Mouse (Mus musculus): ENCODE data around the gene Apobec4.
A peak's percentile ranks its signal among the peaks of the same experiment; 100 is the strongest.

Apobec4 gene

DNA sequence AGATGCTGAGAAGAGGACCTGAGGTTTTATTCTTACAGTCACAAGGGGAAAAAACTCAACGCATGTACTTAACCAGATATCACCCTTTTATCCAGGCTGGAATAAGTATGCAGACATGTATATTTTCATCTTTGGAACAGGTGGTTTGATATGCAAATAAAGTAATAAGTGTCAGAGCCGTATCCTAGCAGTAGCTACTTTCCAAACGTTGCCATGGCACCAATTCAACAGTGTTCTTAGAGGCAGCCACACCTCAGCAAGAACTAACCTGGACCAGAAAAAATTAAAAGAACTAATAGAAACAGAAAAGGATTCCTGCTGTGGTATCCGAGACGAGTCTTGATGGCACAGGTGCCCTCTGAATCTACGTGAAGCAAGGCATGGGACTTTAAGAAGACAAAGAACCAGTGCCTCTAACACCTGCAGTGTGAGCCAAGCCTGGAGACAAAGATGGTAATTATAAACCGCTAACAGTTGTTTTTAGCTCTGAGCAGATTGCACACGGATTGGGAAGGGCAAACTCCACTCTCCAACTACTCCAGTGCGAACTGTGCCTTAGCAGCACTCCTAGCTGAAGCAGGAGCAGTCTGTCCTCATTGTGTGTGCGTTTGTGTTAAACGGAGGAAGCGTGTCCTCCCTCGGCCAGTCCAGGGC lies at the start of gene Apobec4:
Gene Apobec4, plus strand, starts transcription at position 240 of the 654 bp plus-strand sequence.
- no peak for DNase-seq

- no peak for DNase-seq
Observed at GRCm38 (mm10) chr1:152701066-152701465, 49.3 kb upstream of the Apobec4 start.

DNA sequence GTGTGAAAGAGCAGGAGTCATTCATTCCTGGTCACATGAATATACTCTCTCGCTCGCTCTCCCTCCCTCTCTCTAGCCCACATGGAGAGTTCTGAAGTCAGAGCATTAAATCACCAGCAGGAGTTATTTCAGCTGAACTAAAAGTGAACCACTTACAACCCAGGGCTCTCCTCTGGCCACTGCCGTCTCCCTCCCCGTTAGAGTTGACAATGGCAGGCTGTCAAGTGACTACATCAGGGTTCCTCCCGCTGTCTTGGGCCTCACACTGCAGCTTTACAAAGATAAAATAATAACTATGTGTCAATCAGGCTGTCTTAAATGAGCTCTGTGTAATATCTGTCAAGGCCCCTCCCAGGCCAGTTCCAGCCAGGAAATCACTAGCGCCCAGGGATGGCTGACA lies 47.4 kb upstream of the Apobec4 start:
- peak; percentile 50 to 63 for DNase-seq

- DNase-seq, result no peak
Observed at GRCm38 (mm10) chr1:152703941-152704340, 46.4 kb upstream of the Apobec4 start.

DNA sequence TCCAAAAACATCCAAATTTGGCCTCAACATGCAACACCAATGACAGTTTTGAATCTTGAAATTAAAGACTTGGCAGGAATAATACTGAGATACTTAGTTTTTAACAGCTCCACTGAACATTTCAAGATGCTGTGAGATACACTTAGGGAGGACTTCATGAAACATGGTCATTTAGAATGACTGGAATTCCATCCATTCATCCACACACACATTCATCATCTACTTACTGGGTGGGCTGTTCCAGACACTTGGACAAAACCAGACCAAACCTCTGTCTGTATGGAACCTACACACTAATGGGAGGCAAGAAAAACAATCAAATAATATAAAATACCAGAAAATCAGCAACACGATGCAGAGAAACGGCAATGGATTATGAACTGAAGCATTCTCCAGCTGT lies 42.8 kb upstream of the Apobec4 start:
- DNase-seq, result no peak

DNA sequence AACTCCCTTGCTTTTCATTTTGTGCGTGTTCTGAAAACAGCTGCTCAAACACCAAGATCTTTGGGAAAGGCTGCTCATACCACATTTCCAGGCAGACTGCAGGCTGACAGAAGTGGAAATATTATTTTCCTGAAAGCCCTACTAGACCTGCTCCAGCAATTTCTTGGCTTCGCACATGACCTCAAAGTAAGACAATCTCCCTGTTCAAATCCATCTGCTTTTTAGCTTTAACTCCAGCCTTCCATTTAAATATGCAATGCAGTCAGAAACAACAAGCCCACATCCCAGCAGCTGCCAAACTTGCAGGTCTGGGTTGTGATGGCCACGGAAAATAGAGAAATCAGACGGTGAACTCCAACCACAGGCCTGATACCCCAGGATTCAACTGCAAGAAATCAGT lies 39.3 kb upstream of the Apobec4 start:
- DNase-seq, result no peak

DNA sequence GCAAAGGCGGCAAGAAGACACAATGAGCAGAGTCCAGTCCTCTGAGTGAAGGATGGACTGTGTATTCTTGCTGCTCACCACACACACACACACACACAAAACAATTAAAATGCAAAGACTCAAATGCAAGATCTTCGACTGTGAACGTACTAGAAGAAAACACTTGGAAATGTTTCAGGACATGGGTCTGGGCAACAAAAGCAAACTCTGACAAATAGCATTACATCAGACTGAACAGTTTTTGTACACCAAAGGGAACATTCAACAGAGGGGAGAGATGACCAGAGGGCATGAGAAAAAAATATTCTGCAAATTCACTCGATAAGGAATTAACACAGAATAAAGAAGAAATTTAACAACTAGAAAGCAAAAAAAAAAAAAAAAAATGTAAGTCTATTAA lies 36.4 kb upstream of the Apobec4 start:
- DNase-seq, result no peak

DNA sequence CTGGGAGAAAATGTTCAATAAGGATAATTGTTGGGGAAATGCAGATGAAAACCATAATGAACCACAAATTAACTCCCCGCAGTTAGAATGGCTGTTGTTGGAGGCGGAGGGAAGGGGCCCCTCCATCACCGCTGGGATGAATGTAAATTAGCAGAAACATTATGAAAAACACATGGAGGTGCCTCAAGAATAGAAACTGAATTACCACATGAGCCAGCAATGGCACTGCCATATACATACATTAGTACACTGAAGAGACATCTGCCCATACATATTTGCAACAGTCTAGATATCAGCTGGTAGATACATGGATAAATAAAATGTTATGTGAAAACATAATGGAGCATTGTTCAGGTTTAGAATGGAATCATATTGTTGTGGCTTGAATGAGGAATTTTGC lies 35.9 kb upstream of the Apobec4 start:
- DNase-seq, result no peak

GRCm38 (mm10) chr1:152717329-152717728 lies 33.0 kb upstream of the Apobec4 start:
- DNase-seq, result no peak

DNA sequence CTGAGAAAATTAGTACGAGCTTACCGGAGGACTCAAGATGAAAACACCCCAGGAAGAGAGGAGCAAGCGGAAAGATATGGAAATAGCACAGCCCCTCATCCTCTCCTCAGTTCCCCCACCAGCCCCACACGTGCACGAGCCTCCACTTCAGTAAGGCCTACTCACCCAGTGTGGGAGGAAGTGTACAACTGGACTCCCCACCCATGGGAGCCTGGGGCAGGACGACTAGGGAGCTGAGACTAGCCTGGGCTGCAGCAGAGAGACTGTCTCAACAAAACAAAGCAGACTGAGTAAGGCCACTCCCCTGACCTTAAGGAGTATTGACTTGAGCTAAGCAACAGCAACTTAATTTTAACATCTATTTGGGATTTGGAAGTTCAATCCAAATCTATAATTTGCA lies 32.2 kb upstream of the Apobec4 start:
- no peak for DNase-seq

GRCm38 (mm10) chr1:152720969-152721368 lies 29.4 kb upstream of the Apobec4 start:
- DNase-seq, result no peak

GRCm38 (mm10) chr1:152721535-152722198 lies 28.7 kb upstream of the Apobec4 start:
- DNase-seq, result no peak

DNA sequence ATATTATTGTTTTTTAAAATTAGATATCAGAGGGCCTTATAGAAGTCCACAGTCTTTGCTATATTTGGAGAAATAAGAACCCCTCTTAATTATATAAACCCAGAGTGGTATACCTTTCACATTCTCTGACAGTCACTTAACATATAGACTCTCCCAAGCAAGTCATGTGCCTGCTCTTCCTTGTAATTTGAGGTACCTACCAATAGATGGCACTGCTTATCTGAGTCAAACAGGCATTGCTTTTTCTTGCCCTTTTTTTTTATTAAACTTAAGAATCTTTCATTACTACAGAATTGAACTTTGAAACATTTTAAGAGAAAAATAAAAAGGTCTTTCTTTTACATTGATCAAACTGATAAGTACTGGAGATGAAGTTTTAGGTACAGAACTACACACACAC lies 26.1 kb upstream of the Apobec4 start:
- DNase-seq, result no peak

GRCm38 (mm10) chr1:152726095-152726494 lies 24.3 kb upstream of the Apobec4 start:
- no peak for DNase-seq

- no peak for DNase-seq
Observed at GRCm38 (mm10) chr1:152727604-152728236, 22.6 kb upstream of the Apobec4 start.

GRCm38 (mm10) chr1:152738793-152739192 lies 11.6 kb upstream of the Apobec4 start:
- no peak for DNase-seq

DNA sequence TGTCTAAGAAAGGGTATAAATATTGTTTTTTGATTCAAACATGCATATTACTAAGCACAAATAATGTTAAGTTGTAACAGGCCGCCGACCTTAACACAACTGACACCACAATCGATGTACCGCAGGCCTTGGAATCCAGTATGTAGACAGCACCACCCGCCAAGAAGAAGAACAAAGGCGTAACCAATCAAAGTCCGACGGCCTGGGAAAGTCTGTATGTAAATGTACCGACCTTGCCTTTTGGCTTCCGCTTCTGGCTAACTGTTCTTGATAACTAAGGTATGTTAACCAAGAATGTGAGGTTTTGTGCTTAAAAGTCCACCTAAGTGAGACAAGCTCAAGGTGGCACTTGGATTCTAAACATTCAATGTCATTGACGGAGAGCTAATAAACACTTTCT lies 11.0 kb upstream of the Apobec4 start:
- no peak for DNase-seq

DNA sequence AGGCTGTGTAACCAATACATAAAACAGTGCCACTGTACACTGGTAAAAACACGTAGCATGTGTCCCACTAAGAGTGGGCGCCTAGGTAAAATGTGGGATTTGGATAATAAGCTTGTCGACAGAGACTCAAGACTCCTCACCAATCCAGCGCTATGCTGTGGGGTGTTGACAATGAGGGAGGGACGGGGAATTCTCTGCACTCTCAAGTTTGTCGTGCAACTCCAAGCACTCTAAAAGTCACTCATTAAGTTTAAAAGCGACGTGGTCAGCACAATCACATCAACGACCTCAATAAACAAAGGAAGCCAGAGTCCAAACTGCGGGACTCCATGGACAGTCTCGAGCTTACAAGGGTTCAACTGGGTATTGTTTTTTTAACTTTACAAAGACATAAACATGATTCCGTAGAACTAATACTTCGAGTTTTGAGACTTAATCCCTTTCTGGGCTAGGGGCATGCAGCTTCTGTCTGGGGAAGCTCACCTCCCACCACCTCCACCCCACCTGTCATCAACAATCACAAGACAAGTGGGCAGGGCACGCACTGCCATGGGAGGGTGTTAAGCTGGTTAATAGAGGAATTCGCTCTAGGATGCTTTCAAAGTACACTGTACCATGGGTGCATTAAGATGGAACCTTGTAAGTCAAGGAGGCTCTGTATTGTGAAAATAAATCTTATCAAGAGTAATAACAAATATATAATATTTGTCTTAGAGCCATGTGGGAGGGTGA lies 7.1 kb upstream of the Apobec4 start:
- DNase-seq, result no peak

- peak; percentile 92 to 93 for DNase-seq
Observed at GRCm38 (mm10) chr1:152746426-152746825, 3.9 kb upstream of the Apobec4 start.

DNA sequence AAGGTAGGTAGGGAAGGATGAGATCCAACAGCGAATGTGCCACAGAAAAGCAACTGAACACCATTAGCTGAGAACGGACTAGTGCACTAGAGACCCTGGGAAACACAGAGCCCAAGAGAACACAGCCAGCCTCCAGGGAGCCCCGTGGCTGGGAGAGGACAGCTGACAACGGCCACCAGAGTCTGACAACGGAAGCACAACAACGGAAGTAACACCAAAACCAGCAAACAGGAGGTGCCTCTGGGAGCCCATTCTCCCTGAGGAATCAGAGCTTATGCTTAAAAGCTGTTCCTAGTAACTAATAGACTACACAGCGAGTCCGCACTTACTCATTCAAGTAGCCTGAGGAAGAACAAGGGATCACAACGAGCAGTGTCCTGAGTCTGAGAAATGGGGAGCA lies 1.1 kb upstream of the Apobec4 start:
- DNase-seq, result peak in 1 of 2 experiments; percentile 9

DNA sequence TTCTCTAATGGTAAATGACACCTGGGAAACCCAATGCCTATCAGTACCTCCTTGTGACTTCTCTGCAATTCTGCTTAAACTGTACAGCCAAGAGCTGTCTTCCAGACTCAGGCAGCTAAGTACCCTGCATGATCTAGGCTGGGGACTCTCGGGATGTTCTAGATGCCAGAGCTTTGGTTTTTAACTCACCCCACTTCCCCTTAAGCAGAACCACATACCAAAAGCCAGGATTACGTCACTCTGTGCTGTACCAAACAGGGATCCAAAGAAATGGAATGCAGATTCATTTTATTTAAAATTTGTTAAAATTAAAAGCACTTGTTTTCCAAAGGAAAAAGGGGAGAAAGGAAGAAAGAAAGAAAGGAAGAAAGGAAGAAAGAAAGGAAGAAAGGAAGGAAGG lies 11.4 kb downstream of the Apobec4 start:
- DNase-seq, result no peak

GRCm38 (mm10) chr1:152766032-152766772 lies 15.9 kb downstream of the Apobec4 start, which contains the start of the genes Rgl1 and Arpc5:
Rgl1 (minus strand) TSS chr1:152766351.
Arpc5 (plus strand) TSS chr1:152766542.
- peak; percentile 97 to 98 for DNase-seq

Measured in kidney, postnatal 4 days (tissue).